Mouse (Mus musculus): ENCODE measurements around the gene Gm2381.

GRCm38 (mm10) chr7:42832221-42832620, 34.8 kb downstream of the Gm2381 start:
- TF ChIP-seq CTCF (IDR thresholded peaks at IDR 0.05; ENCODE audit: control insufficient read depth, insufficient read depth, insufficient read length) (no peak), USF1 (IDR thresholded peaks at IDR 0.05; ENCODE audit: low read depth) (no peak), MYOG (IDR thresholded peaks at IDR 0.05; ENCODE audit: control insufficient read depth, extremely low read depth, insufficient read length) (no peak), MAX (IDR thresholded peaks at IDR 0.05) (no peak), FOSL1 (IDR thresholded peaks at IDR 0.05; ENCODE audit: insufficient read depth, low read length, poor library complexity, severe bottlenecking) (no peak)

Measured in C2C12 (cell line).